12 mouse cellular contexts compared by ENCODE assay signal in genomic region chr1:76050264-76050663, GRCm38 (mm10).
"Had no signal": no experiment of that assay in that cellular context is flagged by ENCODE, and none has a peak within 500 bp of the region (broad histone marks: within the 10 kb centered on the region; RNA-seq: fewer than 3 reads in every experiment).

No protein-coding gene starts in this region.

- H3K27ac ChIP-seq: left cerebral cortex, adult 2 months; midbrain, embryonic 10.5 days; midbrain, embryonic 15.5 days; stomach, embryonic 15.5 days had no signal

- H3K4me1 ChIP-seq: midbrain, embryonic 15.5 days; stomach, embryonic 15.5 days had no signal

- H3K4me3 ChIP-seq: left cerebral cortex, adult 2 months; midbrain, embryonic 10.5 days; midbrain, embryonic 15.5 days; stomach, embryonic 15.5 days had no signal

- H3K4me2 ChIP-seq: lung, embryonic 14.5 days; midbrain, embryonic 15.5 days; stomach, embryonic 15.5 days had no signal

- ATAC-seq: inflammation-experienced regulatory T-cells, adult 6 months; intestine, postnatal 0 days; midbrain, embryonic 15.5 days had no signal

- H3K9me3 ChIP-seq: midbrain, embryonic 10.5 days; midbrain, embryonic 15.5 days; stomach, embryonic 15.5 days had no signal

- H3K27me3 ChIP-seq: midbrain, embryonic 15.5 days; stomach, embryonic 15.5 days had no signal

- H3K36me3 ChIP-seq: midbrain, embryonic 10.5 days; midbrain, embryonic 15.5 days; stomach, embryonic 15.5 days had no signal

- DNase-seq: kidney, adult 8-10 months; kidney, postnatal 25 days; lung, embryonic 14.5 days; lung, postnatal 10 days; lung, postnatal 4 days; right cerebral cortex, postnatal 14 days had no signal

- H3K9ac ChIP-seq: lung, embryonic 14.5 days; midbrain, embryonic 15.5 days; stomach, embryonic 15.5 days had no signal
